Mouse (Mus musculus) neural tube, embryonic 12.5 days (tissue): Measurements from ENCODE around the gene Klhl32. TPM values are rescaled to one million over a fixed set of nuclear protein-coding genes. Genes with fewer than 3 reads are reported as not detected.
"Not testable (repeated sequence)": the region's sequence is repeated elsewhere in the genome, so short reads cannot be mapped to it uniquely, and the experiment has no call there.

ENCODE experiments used
- ATAC-seq: fragments of 200-750 bp; cut with Nextera tagmentation; 2 replicates; pipeline ENCODE4 v1.8.0; 2017; ENCODE audit warnings: low read depth, mild to moderate bottlenecking, moderate TSS enrichment, moderate library complexity; ENCODE audit not compliant: low FRiP score
- H3K27ac ChIP-seq: fragments of 300-500 bp; sonication (generic); 2 replicates; pipeline ENCODE4 v1.5.1; 2016
- H3K27me3 ChIP-seq: fragments of 300-500 bp; sonication (generic); replicated peaks from 2 replicates; pipeline ENCODE4 v1.6.1; 2016; ENCODE audit warnings: mild to moderate bottlenecking
- H3K36me3 ChIP-seq: fragments of 300-500 bp; sonication (generic); 2 replicates; pipeline ENCODE4 v1.6.1; 2016; ENCODE audit warnings: mild to moderate bottlenecking
- H3K4me1 ChIP-seq: fragments of 300-500 bp; sonication (generic); 2 replicates; pipeline ENCODE4 v1.6.1; 2016
- H3K4me2 ChIP-seq: fragments of 300-500 bp; sonication (generic); replicated peaks from 2 replicates; pipeline ENCODE4 v1.6.1; 2016; ENCODE audit warnings: mild to moderate bottlenecking
- H3K4me3 ChIP-seq: fragments of 300-500 bp; sonication (generic); 2 replicates; pipeline ENCODE4 v1.5.1; 2016
- H3K9ac ChIP-seq: fragments of 300-500 bp; sonication (generic); 2 replicates; pipeline ENCODE4 v1.6.1; 2016; ENCODE audit warnings: mild to moderate bottlenecking
- H3K9me3 ChIP-seq: fragments of 300-500 bp; sonication (generic); 2 replicates; pipeline ENCODE4 v1.6.1; 2016; ENCODE audit warnings: mild to moderate bottlenecking
- WGBS: fragments of 180-500 bp; shearing (Covaris S2); methylation state at CpG from one replicate; pipeline ENCODE4 v1.1.7; 2016; 5-methylcytosine and 5-hydroxymethylcytosine counted together
- polyA plus RNA-seq: library from polyadenylated mRNA; unstranded; fragments of >200 nt; fragmentation: Nextera tagmentation; extraction: Ambion mirVana; gene quantifications from 2 replicates; pipeline ENCODE4 v1.2.1, GENCODE M21; 2016

Gene Klhl32
- polyA plus RNA-seq, result 15.4 and 15.7 TPM in 2 replicates

DNA sequence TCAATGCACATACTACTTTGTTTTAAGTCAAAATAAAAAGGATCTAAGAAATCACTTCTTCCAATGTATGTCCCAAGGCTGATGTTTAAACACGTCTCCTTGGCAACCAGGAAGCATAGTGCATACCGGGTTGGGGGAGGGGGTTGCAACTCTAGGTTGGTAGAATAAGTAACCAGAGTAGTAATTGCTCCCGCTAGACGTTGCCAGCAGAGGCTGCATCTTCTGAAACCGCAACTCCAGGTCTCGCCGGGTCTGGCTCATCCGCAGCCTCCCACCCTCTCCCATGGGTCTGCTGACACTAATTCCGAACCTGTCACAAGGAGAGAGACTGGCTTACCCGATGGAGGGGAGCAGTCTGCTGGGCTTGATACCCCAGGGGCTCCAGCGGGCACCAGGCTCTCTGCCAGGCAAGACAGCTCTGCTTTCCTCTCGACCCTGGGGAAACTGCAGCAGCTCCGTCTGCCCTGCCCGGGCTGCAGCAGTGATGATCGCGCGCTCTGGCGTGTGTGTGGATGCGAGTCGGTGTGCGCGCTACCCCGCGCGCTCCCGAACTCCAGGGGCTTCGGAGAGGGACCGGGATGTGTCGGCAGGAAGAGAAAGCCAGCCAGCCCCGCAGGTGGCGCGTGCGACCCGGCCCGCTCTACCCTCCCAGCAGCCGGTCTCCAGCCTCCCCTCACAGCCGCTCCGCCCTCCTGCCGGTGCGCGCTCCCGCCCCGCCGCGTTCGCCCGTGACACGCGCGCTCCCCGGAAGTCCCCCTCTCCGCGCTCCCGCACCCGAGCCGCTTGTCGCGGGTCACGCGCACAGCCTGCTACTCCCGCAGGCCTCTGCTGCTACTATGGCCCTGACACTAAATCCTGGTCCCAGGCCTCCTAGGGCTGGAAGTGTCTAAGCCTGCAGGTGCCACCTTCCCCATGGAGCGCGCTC is at the start of gene Klhl32:
Klhl32 (minus strand) TSS at position 724 of the 925 bp plus-strand sequence.
- Histone ChIP-seq H3K36me3 (no peaks in the 10 kb centered on the region), H3K9me3 (no peaks in the 10 kb centered on the region), H3K4me1 (peaks cover 4% of the 10 kb centered on the region; the same call in 1 of the 2 replicates), H3K9ac (peak within 1 kb of the TSS; percentile 61), H3K27me3 (no peaks in the 10 kb centered on the region), H3K4me2 (peak within 1 kb of the TSS; percentile 75), H3K4me3 (peak within 1 kb of the TSS; percentile 56), H3K27ac (peak within 1 kb of the TSS; percentile 78)
- peak; percentile 97 for ATAC-seq
- WGBS, result under 1% methylated on average over 63 of the region's 63 CpGs

DNA sequence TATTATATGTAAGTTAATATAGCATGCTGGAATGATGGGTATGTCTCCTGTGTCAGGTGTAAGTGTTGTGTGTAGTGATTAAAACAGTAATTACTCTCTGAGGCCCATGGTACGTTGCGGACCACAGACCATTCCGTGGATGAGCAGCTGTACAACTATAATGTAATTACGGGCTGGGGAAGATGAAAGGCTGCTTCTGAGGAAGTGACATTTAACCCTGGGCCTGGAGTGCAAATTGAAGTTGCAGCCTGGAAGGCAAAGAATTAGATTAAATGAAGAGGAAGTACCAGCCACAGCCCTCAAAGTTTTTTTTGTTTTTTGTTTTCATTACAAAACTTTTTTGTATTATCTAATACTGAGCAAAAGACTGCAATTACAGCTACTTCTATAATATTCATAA is 48.2 kb upstream of the Klhl32 start:
- no peak overlapping the region for H3K4me3 ChIP-seq
- no peak for ATAC-seq
- 19% methylated on average over 4 of the region's 4 CpGs for WGBS
- no peaks in the 10 kb centered on the region for H3K27me3 ChIP-seq
- peak overlapping the region; percentile 70 for H3K4me2 ChIP-seq
- H3K9ac ChIP-seq, result no peak overlapping the region
- peaks cover 20% of the 10 kb centered on the region for H3K36me3 ChIP-seq
- H3K4me1 ChIP-seq, result peaks cover 7% of the 10 kb centered on the region; the same call in 1 of the 2 replicates
- no peaks in the 10 kb centered on the region for H3K9me3 ChIP-seq
- no peak overlapping the region for H3K27ac ChIP-seq

GRCm38 (mm10) chr4:24898636-24899035 is 47.7 kb upstream of the Klhl32 start:
- ATAC-seq, result 0 out of 2 replicates have a peak, but pooled peaks have one; percentile 26

DNA sequence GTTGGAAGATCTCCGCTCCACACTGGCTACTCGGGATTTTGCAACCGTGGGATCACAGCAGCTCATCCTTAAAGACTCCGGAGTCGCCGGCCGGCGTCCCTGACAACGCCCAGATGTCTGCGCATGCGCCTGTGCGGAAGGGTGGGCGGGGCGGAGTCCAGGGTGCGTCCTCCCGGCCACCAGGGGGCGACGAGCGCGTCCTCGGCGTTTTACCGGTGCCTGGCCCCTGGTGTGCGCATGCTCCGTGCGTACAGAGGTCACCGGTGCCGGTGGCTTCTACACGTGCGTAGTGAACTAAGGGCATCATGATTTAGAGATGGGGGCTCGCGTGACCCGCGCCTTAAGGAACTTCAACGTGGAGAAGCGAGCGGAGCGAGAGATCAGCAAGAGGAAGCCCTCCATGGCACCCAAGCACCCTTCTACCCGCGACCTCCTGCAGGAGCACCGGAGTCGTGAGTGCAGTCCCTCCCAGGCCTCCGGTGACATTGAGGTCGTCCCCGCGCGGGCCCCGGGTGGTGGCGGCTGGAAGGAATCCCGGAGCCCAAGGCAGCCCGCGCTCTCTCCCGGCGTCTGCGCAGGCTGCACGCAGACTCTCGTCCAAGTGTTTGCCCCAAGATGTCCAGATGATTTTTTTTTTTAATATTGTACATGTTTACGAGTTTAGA is 47.1 kb upstream of the Klhl32 start, which contains the start of gene Ndufaf4:
Ndufaf4 (plus strand) TSS at position 233 of the 665 bp plus-strand sequence.
- WGBS, result under 1% methylated on average over 58 of the region's 58 CpGs
- no peak within 1 kb of the TSS for H3K27ac ChIP-seq
- peak; percentile 98 for ATAC-seq

More at GRCm38 (mm10) chr4:24898636-24899035, 47.7 kb upstream of the Klhl32 start:
- Histone ChIP-seq H3K4me2 (peak overlapping the region; percentile 70), H3K4me1 (peaks cover 7% of the 10 kb centered on the region; the same call in 1 of the 2 replicates), H3K9me3 (no peaks in the 10 kb centered on the region), H3K27me3 (no peaks in the 10 kb centered on the region), H3K27ac (no peak overlapping the region), H3K9ac (peak overlapping the region; percentile 35; the same call in 1 of the 2 replicates), H3K4me3 (peak overlapping the region; percentile 78), H3K36me3 (peaks cover 16% of the 10 kb centered on the region)
- WGBS, result 30% methylated on average over 8 of the region's 8 CpGs

GRCm38 (mm10) chr4:24897351-24897750 is 46.4 kb upstream of the Klhl32 start:
- Histone ChIP-seq H3K4me1 (peaks cover 7% of the 10 kb centered on the region; the same call in 1 of the 2 replicates), H3K4me3 (peak overlapping the region; percentile 78), H3K36me3 (peaks cover 9% of the 10 kb centered on the region; the same call in 1 of the 2 replicates), H3K4me2 (peak overlapping the region; percentile 70), H3K9ac (0 out of 2 replicates have a peak overlapping the region, but pooled peaks have one; percentile 72), H3K27me3 (no peaks in the 10 kb centered on the region), H3K27ac (no peak overlapping the region), H3K9me3 (no peaks in the 10 kb centered on the region)
- 23% methylated on average over 7 of the region's 7 CpGs for WGBS
- ATAC-seq, result peak; percentile 26

More for the DNA sequence above, 47.1 kb upstream of the Klhl32 start, which contains the start of gene Ndufaf4:
- peaks cover 12% of the 10 kb centered on the region for H3K36me3 ChIP-seq
- H3K9ac ChIP-seq, result peak within 1 kb of the TSS; percentile 72
- H3K4me2 ChIP-seq, result peak within 1 kb of the TSS; percentile 70
- H3K4me1 ChIP-seq, result peaks cover 7% of the 10 kb centered on the region; the same call in 1 of the 2 replicates
- H3K4me3 ChIP-seq, result peak within 1 kb of the TSS; percentile 78
- H3K27me3 ChIP-seq, result no peaks in the 10 kb centered on the region
- H3K9me3 ChIP-seq, result no peaks in the 10 kb centered on the region

GRCm38 (mm10) chr4:24896829-24897228 is 45.9 kb upstream of the Klhl32 start:
- 3% methylated on average over 1 of the region's 1 CpGs for WGBS
- Histone ChIP-seq H3K4me3 (no peak overlapping the region), H3K9me3 (no peaks in the 10 kb centered on the region), H3K9ac (no peak overlapping the region), H3K27ac (no peak overlapping the region), H3K27me3 (no peaks in the 10 kb centered on the region), H3K4me1 (peaks cover 7% of the 10 kb centered on the region; the same call in 1 of the 2 replicates), H3K36me3 (peaks cover 9% of the 10 kb centered on the region; the same call in 1 of the 2 replicates), H3K4me2 (peak overlapping the region; percentile 70; the same call in 1 of the 2 replicates)
- no peak for ATAC-seq

DNA sequence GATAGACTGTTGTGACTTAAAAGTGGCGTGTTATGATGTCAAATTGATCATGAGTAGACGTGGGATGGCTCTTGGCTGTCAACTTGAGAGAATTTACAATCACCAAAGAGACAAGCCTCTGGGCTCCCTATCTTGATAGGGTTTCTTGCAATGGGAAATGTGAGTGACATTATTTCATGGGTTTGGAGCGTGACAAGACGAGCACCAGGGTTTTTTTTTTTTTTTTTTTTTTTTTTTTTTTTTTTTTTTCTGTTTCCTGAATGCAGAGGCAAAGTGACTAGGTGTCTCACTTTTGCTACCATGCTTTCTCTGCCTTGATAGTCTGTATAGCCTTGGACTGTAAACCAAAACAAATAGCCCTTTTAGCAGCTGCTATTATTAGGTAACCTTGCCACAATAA is 43.7 kb upstream of the Klhl32 start:
- 76% methylated on average over 4 of the region's 4 CpGs for WGBS
- Histone ChIP-seq H3K36me3 (no peaks in the 10 kb centered on the region), H3K4me2 (no peak overlapping the region), H3K9ac (no peak overlapping the region), H3K4me1 (peaks cover 7% of the 10 kb centered on the region; the same call in 1 of the 2 replicates), H3K27me3 (no peaks in the 10 kb centered on the region), H3K4me3 (no peak overlapping the region), H3K9me3 (no peaks in the 10 kb centered on the region), H3K27ac (no peak overlapping the region)
- ATAC-seq, result no peak

DNA sequence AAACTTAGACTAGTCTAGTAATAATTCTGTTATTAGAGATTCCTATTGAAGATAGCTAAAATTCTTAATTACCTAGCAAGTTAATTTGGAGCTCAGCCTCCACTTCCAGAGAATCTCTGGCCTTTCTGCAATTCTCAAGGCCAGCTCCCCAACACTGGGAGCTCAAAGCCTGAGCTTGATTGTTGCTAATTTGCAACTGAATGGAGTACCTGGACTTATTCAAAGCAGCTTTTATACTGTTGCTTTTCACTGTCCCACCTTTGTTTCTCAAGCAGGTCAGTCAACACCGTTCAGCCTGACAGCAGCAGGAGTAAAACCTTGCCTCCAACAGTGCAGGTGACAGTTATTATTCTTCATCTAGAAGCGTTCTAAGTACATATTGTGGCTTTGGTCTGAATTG is 41.4 kb upstream of the Klhl32 start:
- H3K27ac ChIP-seq, H3K4me3 ChIP-seq, H3K27me3 ChIP-seq, H3K4me1 ChIP-seq, ATAC-seq, H3K4me2 ChIP-seq, H3K9ac ChIP-seq, H3K36me3 ChIP-seq, H3K9me3 ChIP-seq: not testable (repeated sequence)
- WGBS, result 72% methylated on average over 2 of the region's 2 CpGs

GRCm38 (mm10) chr4:24889386-24889785 is 38.5 kb upstream of the Klhl32 start:
- not testable (repeated sequence) for H3K9ac ChIP-seq, H3K27me3 ChIP-seq, H3K4me2 ChIP-seq, ATAC-seq, H3K36me3 ChIP-seq, H3K9me3 ChIP-seq, H3K4me1 ChIP-seq, H3K27ac ChIP-seq, H3K4me3 ChIP-seq
- 39% methylated on average over 2 of the region's 2 CpGs for whole genome bisulfite sequencing

DNA sequence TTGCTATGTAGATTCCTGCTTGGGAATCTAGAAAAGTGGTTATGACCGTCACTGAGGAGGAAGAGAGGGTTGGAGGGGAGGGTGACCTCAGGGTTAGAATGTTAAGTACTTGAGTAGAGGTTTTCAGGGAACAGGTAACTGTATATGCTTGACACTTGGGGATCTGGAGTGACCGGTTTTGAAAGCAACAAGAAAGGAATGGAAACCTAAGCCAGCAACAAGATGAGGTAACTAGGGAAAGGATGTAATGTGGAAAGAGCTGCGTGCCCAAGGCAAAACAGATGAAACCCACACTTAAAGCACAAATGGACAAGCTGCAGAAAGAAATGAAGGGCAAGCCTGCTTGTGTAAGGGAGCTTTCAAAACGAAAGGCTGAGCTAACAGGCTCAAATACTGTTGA is 18.3 kb upstream of the Klhl32 start:
- Histone ChIP-seq H3K4me3 (no peak overlapping the region), H3K36me3 (no peaks in the 10 kb centered on the region), H3K9ac (no peak overlapping the region), H3K27me3 (no peaks in the 10 kb centered on the region), H3K9me3 (no peaks in the 10 kb centered on the region), H3K4me2 (no peak overlapping the region), H3K27ac (no peak overlapping the region), H3K4me1 (no peaks in the 10 kb centered on the region)
- 87% methylated on average over 4 of the region's 4 CpGs for WGBS
- no peak for ATAC-seq

- no peak for ATAC-seq
- 48% methylated on average over 6 of the region's 6 CpGs for whole genome bisulfite sequencing
- H3K4me3 ChIP-seq, result no peak overlapping the region
Observed at GRCm38 (mm10) chr4:24865691-24866090, 14.8 kb upstream of the Klhl32 start.

GRCm38 (mm10) chr4:24847406-24847805 is 3.5 kb downstream of the Klhl32 start:
- H3K27ac ChIP-seq, result no peak overlapping the region
- H3K27me3 ChIP-seq, result no peaks in the 10 kb centered on the region
- no peak overlapping the region for H3K9ac ChIP-seq
- H3K4me3 ChIP-seq, result no peak overlapping the region
- H3K9me3 ChIP-seq, result no peaks in the 10 kb centered on the region
- 87% methylated on average over 2 of the region's 2 CpGs for WGBS
- H3K4me2 ChIP-seq, result no peak overlapping the region
- no peak for ATAC-seq
- H3K4me1 ChIP-seq, result peaks cover 4% of the 10 kb centered on the region; the same call in 1 of the 2 replicates
- no peaks in the 10 kb centered on the region for H3K36me3 ChIP-seq

More at GRCm38 (mm10) chr4:24865691-24866090, 14.8 kb upstream of the Klhl32 start:
- H3K36me3 ChIP-seq, result no peaks in the 10 kb centered on the region
- no peak overlapping the region for H3K27ac ChIP-seq
- H3K9ac ChIP-seq, result no peak overlapping the region
- H3K4me2 ChIP-seq, result no peak overlapping the region
- H3K27me3 ChIP-seq, result no peaks in the 10 kb centered on the region
- H3K9me3 ChIP-seq, result no peaks in the 10 kb centered on the region
- no peaks in the 10 kb centered on the region for H3K4me1 ChIP-seq
